Mouse (Mus musculus) MN1 (cell line): Measurements from ENCODE around the gene Nemp2.

Experiments
- DNase-seq: peaks from one replicate; pipeline ENCODE4 v3.0.0-alpha.2; 2016; ENCODE audit warnings: low spot score

The Nemp2 gene

DNA sequence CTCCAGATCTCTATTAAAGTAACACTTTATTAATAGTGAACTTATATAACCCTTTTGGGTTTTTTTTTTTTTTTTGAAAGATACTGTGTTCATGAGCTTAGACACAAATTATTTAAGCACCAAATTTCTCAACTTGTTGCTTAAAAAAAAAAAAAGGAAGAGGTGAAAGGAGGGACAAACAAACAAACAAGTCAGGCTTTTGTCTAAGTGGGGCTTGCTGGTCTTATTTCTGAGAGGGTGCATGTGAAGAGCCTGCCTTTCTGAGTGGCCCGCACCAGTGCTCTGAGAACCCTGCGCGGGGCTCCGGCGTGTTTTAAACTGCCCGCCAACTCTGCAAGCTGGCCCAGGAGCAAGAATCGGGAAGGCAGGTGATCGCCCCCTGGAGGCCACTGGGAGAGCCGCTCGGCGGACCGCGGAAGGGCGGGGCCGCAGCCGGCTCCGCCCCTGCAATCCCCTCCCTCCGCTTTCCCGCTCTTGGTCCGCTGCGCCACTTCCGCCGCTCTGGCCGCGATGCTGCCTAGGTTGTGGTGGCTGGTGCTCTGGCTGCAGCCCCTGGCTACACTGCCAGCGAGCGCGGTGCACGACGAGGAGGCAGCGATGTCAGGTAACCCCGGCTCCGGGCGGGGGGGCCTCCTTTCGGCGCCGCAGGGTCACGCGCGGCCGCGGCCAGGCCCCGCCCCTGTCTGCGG is at the start of gene Nemp2:
Nemp2 (plus strand) TSS at position 456 of the 689 bp plus-strand sequence.
- peak; percentile 85 for DNase-seq

GRCm38 (mm10) chr1:52581744-52582143 is 48.8 kb upstream of the Nemp2 start:
- no peak for DNase-seq

DNA sequence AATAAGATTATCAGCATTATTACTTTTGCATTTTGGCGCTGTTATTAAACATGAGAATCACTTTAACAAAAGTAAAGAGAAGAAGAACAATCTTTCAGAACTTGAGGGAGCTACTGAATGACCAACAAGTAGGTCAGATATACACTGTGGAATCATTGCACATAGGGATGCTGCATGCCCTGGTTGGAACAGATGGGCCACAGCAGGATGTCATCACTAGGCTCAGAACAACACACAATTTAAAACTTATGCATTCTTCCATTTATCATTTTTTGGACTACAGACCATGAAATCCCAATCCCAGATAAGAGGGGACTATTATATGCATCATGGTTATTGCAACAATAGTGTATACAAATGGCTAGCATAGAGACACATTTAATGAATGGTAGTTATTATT is 47.6 kb upstream of the Nemp2 start:
- DNase-seq, result no peak

DNA sequence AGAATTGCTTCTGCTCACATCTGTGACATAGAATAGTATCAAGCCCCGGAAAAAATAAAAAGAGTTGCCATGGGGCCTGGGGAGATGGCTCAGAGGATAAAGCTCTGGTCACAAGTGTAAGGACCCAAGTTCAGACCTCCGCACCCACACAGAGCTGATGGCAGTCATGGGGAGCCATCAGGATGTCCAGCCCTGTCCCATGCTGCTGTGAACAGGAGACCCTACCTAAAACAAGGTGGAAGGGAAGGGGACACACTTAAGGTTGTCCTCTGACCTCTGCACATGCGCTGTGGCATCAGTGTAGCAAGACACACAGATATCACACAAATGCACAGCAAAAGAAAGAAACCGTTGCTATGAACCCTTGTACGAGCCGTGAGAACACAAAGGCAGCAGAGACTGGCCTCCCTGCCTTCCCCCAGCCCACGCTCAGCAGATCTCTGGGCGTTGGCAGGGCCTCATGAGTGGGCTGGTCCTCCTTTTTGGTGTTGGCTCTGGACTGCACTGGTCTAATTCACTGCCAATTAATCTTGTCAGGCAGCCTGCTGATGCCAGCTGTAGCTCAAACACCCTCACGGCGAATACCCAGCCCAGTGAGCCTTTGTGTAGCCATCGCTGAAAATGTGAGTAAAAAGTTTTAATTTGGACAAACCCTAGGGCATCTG is 33.4 kb upstream of the Nemp2 start:
- peak; percentile 76 for DNase-seq

- peak; percentile 63 for DNase-seq
These were observed 32.7 kb upstream of the Nemp2 start for GRCm38 (mm10) chr1:52597761-52598160.

DNA sequence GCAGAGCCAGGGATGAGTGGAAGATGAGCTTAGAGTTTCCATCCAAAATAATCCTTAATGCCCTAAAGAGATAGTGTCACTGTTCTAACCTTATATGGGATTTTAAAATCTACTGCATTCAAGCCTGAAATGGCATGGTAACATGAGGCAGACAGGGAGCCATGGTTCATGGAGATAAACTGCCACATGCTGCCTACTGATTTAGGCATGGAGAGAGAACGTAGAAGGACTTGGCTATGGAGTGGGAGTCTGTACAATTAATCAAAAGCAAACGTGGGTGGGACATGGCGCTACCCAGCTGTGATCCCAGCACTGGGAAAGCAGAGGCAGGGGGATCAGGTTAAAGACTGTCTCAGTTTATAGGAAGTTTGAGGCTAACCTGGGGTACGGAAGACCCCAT is 32.1 kb upstream of the Nemp2 start:
- DNase-seq, result peak; percentile 6

DNA sequence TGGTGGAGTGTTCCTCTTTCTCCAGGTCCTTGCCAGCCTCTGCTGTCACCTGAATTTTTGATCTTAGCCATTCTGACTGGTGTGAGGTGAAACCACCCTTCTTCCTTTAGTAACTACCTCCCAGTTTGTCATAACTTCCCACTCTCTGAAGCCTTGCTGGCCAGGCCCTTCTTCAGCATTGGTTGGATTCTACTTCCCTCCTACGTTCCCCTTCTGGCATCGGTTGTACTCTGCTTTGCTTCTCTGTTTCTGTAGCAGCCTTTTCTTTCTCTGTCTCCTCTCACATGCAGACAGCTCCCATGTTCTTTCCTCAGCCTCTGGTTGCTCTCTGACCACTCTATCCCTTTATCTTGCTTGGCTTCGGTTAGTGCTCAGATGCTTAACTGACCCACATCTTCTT is 29.0 kb upstream of the Nemp2 start:
- no peak for DNase-seq

- DNase-seq, result no peak
These were observed 22.8 kb upstream of the Nemp2 start for GRCm38 (mm10) chr1:52607700-52608099.

- DNase-seq, result no peak
These were observed 22.0 kb upstream of the Nemp2 start for GRCm38 (mm10) chr1:52608486-52608885.

GRCm38 (mm10) chr1:52618217-52618616 is 12.3 kb upstream of the Nemp2 start:
- DNase-seq, result no peak

GRCm38 (mm10) chr1:52620442-52620841 is 10.1 kb upstream of the Nemp2 start:
- DNase-seq, result no peak

- DNase-seq, result peak; percentile 49
These were observed 415 bp downstream of the Nemp2 start for GRCm38 (mm10) chr1:52630937-52631299.

DNA sequence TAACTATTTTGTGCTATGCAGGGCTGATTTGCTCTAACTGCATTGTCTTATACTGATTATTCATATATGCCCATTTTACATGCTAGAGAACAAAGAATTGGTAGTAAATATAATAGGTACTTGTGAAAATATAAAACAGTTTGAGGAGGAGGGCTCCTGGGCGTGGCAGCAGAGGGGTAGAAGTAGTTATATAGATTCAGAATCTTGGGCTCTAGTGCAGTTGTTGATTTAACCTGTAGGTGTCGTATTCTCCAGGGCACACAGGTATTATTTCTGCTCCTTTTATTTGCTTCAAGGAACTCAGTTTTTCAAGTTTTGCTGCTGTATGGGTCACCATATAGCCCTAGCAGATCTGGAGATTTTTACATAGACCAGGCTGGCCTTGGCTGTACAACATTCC is 1.1 kb downstream of the Nemp2 start:
- peak; percentile 10 for DNase-seq

- no peak for DNase-seq
These were observed 3.7 kb downstream of the Nemp2 start for GRCm38 (mm10) chr1:52634251-52634650.

- no peak for DNase-seq
These were observed 5.4 kb downstream of the Nemp2 start for GRCm38 (mm10) chr1:52635932-52636331.

DNA sequence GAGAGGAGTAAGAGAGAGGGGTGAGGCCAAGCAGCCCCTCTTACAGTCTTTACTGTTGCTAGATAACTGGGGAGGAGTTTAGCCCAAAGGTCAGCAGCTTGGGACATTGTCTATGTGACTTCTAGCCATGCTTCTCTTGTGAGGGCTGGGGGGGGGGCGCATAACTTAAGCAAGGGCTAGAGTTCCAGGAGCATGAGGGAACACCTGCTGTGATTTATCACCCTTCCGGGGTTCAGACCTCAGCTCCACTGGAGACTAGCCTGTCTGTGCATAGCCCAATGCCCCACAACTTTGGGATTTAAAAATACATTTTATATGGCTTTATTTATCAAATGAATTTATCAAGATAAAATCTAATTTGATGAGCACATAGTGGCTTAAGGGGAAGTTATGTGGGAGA is 7.6 kb downstream of the Nemp2 start:
- DNase-seq, result no peak

GRCm38 (mm10) chr1:52639090-52639489 is 8.6 kb downstream of the Nemp2 start:
- no peak for DNase-seq

DNA sequence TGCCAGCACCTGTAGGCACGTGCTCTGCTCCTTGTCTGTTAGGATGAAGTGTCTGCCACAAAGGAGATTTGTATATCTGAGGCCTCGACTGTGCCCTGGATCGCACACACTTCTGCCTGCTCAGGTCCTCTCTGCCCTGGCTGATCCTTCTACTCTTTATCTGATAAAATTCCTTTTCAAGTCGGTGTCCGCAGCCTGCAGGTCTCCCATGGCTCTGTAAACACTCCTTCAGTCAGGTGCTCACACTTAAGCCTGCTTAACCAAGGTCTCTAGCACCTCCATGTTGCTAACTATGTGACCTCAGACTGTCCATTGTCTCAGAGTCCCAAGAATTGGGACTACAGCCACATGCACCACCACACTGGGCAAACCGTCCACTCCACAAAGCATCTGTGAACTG is 9.8 kb downstream of the Nemp2 start:
- no peak for DNase-seq

GRCm38 (mm10) chr1:52640736-52641135 is 10.2 kb downstream of the Nemp2 start:
- no peak for DNase-seq

- peak; percentile 81 for DNase-seq
These were observed 17.9 kb downstream of the Nemp2 start for GRCm38 (mm10) chr1:52648153-52649027.

GRCm38 (mm10) chr1:52650066-52650465 is 19.6 kb downstream of the Nemp2 start:
- no peak for DNase-seq

DNA sequence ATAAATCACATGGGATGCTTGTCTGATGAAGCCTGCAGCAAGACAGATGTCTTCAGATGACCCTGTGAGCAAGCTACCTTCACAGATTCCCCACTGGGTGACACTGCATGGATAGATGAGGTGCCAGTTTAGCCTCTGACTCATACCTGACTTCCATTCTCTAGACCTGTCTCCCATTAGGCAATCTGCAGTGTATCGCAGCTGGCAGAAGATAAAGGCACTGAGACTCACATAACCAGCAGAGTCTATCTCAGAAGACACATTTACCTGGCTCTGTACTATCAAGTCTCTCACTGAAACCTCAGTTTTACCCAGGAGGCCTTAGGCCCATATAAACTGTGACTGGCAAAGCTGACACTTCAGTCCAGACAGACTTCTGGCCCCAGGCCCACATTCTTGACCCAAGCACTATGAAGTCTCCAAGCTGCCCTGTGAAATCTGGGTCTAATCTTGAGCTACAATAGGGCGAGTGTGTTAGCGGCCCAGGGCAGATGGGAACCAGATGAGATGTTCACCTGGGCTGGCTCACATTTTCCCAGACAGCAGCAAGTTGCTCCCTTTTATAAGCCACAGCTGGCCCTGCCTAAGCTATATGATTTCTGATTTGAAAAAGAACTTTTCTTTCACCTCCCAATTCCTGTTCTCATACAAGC is 22.2 kb downstream of the Nemp2 start:
- no peak for DNase-seq
